Mouse (Mus musculus): ENCODE data around the gene Klf9.

Klf9 gene

GRCm38 (mm10) chr19:23140689-23141317 is at the start of gene Klf9:
TSS of gene Klf9 (plus strand) at chr19:23141226.
- in situ Hi-C loops (cut with MboI, MseI): loop anchor here (25.0 kb wide), 2 partner anchors 546 to 1879 kb away; partner anchors contain the start of genes Ptar1 and Zfand5

GRCm38 (mm10) chr19:23091586-23091985 is 49.4 kb upstream of the Klf9 start:
- in situ Hi-C loops (cut with MboI, MseI): no loop called here

GRCm38 (mm10) chr19:23093548-23093947 is 47.5 kb upstream of the Klf9 start:
- in situ Hi-C loops (cut with MboI, MseI): no loop called here

GRCm38 (mm10) chr19:23094906-23095305 is 46.1 kb upstream of the Klf9 start:
- in situ Hi-C loops (cut with MboI, MseI): no loop called here

- in situ Hi-C loops (cut with MboI, MseI): no loop called here
Observed at GRCm38 (mm10) chr19:23106859-23107258, 34.2 kb upstream of the Klf9 start.

- in situ Hi-C loops (cut with MboI, MseI): no loop called here
Observed at GRCm38 (mm10) chr19:23107335-23107734, 33.7 kb upstream of the Klf9 start.

GRCm38 (mm10) chr19:23121875-23122274 is 19.2 kb upstream of the Klf9 start:
- in situ Hi-C loops (cut with MboI, MseI): no loop called here

- in situ Hi-C loops (cut with MboI, MseI): no loop called here
Observed at GRCm38 (mm10) chr19:23124023-23124550, 16.9 kb upstream of the Klf9 start.

GRCm38 (mm10) chr19:23125227-23126150 is 15.5 kb upstream of the Klf9 start:
- in situ Hi-C loops (cut with MboI, MseI): loop anchor here (25.0 kb wide), 2 partner anchors 562 to 1863 kb away; partner anchors contain the start of genes Ptar1 and Zfand5

- in situ Hi-C loops (cut with MboI, MseI): loop anchor here (25.0 kb wide), 2 partner anchors 557 to 1868 kb away; partner anchors contain the start of genes Ptar1 and Zfand5
Observed at GRCm38 (mm10) chr19:23129908-23130307, 11.1 kb upstream of the Klf9 start.

- in situ Hi-C loops (cut with MboI, MseI): loop anchor here (25.0 kb wide), 2 partner anchors 555 to 1870 kb away; partner anchors contain the start of genes Ptar1 and Zfand5
Observed at GRCm38 (mm10) chr19:23132106-23132635, 8.9 kb upstream of the Klf9 start.

GRCm38 (mm10) chr19:23132720-23133426 is 8.2 kb upstream of the Klf9 start:
- in situ Hi-C loops (cut with MboI, MseI): loop anchor here (25.0 kb wide), 2 partner anchors 554 to 1871 kb away; partner anchors contain the start of genes Ptar1 and Zfand5

GRCm38 (mm10) chr19:23133427-23134094 is 7.5 kb upstream of the Klf9 start:
- in situ Hi-C loops (cut with MboI, MseI): loop anchor here (25.0 kb wide), 2 partner anchors 554 to 1871 kb away; partner anchors contain the start of genes Ptar1 and Zfand5

- in situ Hi-C loops (cut with MboI, MseI): loop anchor here (25.0 kb wide), 2 partner anchors 553 to 1872 kb away; partner anchors contain the start of genes Ptar1 and Zfand5
Observed at GRCm38 (mm10) chr19:23134095-23134440, 7.0 kb upstream of the Klf9 start.

GRCm38 (mm10) chr19:23134441-23135301 is 6.4 kb upstream of the Klf9 start:
- in situ Hi-C loops (cut with MboI, MseI): loop anchor here (25.0 kb wide), 2 partner anchors 553 to 1872 kb away; partner anchors contain the start of genes Ptar1 and Zfand5

GRCm38 (mm10) chr19:23135349-23136201 is 5.5 kb upstream of the Klf9 start:
- in situ Hi-C loops (cut with MboI, MseI): loop anchor here (25.0 kb wide), 2 partner anchors 552 to 1873 kb away; partner anchors contain the start of genes Ptar1 and Zfand5

- in situ Hi-C loops (cut with MboI, MseI): loop anchor here (25.0 kb wide), 2 partner anchors 551 to 1874 kb away; partner anchors contain the start of genes Ptar1 and Zfand5
Observed at GRCm38 (mm10) chr19:23136202-23136850, 4.7 kb upstream of the Klf9 start.

GRCm38 (mm10) chr19:23137295-23137694 is 3.7 kb upstream of the Klf9 start:
- in situ Hi-C loops (cut with MboI, MseI): loop anchor here (25.0 kb wide), 2 partner anchors 550 to 1875 kb away; partner anchors contain the start of genes Ptar1 and Zfand5

Data from T-helper 1 cell (primary cell).